Mouse (Mus musculus): ENCODE measurements at regions not wholly inside any gene's neighbourhood (a gene's known extent, or its start where the extent isn't known, plus 50 kb on each side); places are given as distances from the start of the nearest gene placed in this dataset.
"Not testable (repeated sequence)": the region's sequence is repeated elsewhere in the genome, so short reads cannot be mapped to it uniquely, and the experiment has no call there.

DNA sequence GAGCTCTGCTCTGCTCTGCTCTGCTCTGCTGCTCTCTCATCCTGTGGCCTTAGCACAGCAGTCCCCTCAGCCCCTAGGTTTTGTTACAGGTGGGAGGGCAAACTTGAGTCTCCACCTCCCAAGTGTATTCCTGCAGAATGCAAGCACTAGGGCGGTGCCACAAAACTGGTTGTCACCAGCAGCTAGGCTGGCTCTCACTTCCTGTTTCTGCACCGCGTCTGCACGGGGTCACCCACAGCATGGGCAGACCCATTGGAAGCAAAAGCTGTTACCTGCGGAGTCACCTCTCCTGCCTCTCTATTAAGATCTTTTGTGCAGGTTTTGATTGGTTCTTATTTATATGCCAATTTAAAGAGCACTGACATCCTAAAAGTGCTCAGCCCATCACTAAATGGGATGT lies 178.2 kb downstream of the Tcp10c start:
- TF ChIP-seq GATA1 (IDR thresholded peaks at IDR 0.05; ENCODE audit: borderline replicate concordance, low read length); FLI1 (IDR thresholded peaks at IDR 0.05; ENCODE audit: low read length): not testable (repeated sequence)

Data from megakaryocyte, embryonic 14.5 days (primary cell).